Mouse (Mus musculus): Measurements from ENCODE around the gene Gpc3. TPM values are rescaled to one million over a fixed set of nuclear protein-coding genes. Genes with fewer than 3 reads are reported as not detected.
A peak's percentile ranks its signal among the peaks of the same experiment; 100 is the strongest.

The Gpc3 gene
- polyA plus RNA-seq, 1 experiment from 2014 or later: 560 TPM

DNA sequence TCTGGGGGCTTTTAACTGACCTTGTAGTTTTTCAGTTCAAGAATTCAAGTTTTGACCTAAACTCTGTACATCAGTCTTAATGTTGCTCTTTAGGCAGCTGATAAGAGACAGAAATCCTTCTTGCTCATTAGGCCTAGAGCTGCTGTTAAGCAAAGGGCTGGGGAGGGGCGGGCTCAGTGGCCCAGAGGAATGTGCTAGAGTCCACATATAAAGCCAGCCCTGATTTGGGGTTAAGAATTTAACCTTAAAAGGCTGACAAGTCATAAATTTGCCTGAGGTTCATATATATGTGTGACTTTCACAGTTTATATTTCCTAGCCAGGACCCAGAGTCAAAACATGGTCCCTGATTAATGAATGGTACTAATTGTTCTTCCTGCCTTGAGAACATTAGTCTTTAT, 14.5 kb downstream of the Gpc3 start:
- no peak for ATAC-seq (ENCODE audit: insufficient read depth, low FRiP score)
- Histone ChIP-seq H3K9ac (ENCODE audit: low read length) (no peak overlapping the region), H3K9me3 (replicated peaks; ENCODE audit: control insufficient read depth, low read length) (no peaks in the 10 kb centered on the region), H3K4me2 (ENCODE audit: low read depth, low read length) (no peak overlapping the region), H3K27ac (ENCODE audit: low read length) (no peak overlapping the region), H3K36me3 (ENCODE audit: control insufficient read depth, insufficient read depth, low read length) (no peaks in the 10 kb centered on the region; the same call in 1 of the 2 replicates), H3K4me3 (replicated peaks; ENCODE audit: low read length) (no peak overlapping the region), H3K4me1 (ENCODE audit: control insufficient read depth, insufficient read depth, low read length) (no peaks in the 10 kb centered on the region), H3K27me3 (ENCODE audit: control insufficient read depth, insufficient read depth, low read length) (no peaks in the 10 kb centered on the region)
- WGBS: 38% methylated on average over 1 of the region's 1 CpGs

DNA sequence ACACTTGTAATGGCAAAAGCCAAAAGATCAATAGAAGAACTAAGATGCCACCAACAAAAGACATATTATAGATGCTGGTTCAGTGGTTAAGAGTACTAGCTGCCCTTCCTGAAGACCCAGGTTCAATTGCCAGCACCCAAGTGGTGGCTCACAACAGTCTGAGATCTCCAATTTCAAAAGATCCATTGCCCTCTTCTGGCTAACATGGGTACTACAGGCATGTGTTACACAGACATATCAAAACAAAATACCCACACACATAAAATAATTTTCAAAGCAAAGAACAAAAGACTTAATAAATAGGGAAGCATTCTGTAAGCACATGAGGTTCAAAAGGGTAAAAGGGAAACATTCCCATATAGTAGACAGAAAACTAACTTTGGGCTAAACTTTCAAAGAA, 26.1 kb downstream of the Gpc3 start:
- H3K27ac ChIP-seq (ENCODE audit: low read length): no peak overlapping the region
- no peaks in the 10 kb centered on the region for H3K36me3 ChIP-seq (ENCODE audit: control insufficient read depth, insufficient read depth, low read length)
- H3K9ac ChIP-seq (ENCODE audit: low read length): no peak overlapping the region
- no peak overlapping the region for H3K4me3 ChIP-seq (replicated peaks; ENCODE audit: low read length)
- H3K4me1 ChIP-seq (ENCODE audit: control insufficient read depth, insufficient read depth, low read length): no peaks in the 10 kb centered on the region
- H3K27me3 ChIP-seq (ENCODE audit: control insufficient read depth, insufficient read depth, low read length): no peaks in the 10 kb centered on the region
- no peak for ATAC-seq (ENCODE audit: insufficient read depth, low FRiP score)
- no peak overlapping the region for H3K4me2 ChIP-seq (ENCODE audit: low read depth, low read length)
- H3K9me3 ChIP-seq (replicated peaks; ENCODE audit: control insufficient read depth, low read length): no peaks in the 10 kb centered on the region

DNA sequence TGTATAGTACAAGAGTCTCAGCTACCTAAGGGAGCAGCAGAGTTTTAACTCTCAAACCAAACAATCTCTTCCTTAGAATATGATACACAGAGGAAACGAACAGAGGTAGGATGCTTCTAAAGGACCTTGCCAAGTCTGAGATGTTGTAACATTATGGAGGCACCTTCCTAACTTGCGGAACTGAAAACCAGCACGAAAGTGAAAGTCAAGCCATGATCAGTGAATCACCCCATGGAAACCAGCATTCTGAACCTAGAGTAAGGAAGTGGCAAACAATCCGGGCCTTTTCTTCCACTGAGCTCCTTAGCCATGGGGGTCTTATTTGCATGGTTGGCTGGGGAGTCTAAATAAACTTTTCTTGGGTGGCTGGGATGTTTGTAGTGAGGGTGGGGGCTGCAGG, 53.8 kb downstream of the Gpc3 start:
- H3K27me3 ChIP-seq (ENCODE audit: control insufficient read depth, insufficient read depth, low read length): no peaks in the 10 kb centered on the region; the same call in 1 of the 2 replicates
- H3K4me3 ChIP-seq (replicated peaks; ENCODE audit: low read length): no peak overlapping the region
- H3K27ac ChIP-seq (ENCODE audit: low read length): no peak overlapping the region
- no peaks in the 10 kb centered on the region for H3K36me3 ChIP-seq (ENCODE audit: control insufficient read depth, insufficient read depth, low read length)
- H3K4me2 ChIP-seq (ENCODE audit: low read depth, low read length): no peak overlapping the region
- H3K9ac ChIP-seq (ENCODE audit: low read length): no peak overlapping the region
- no peaks in the 10 kb centered on the region for H3K4me1 ChIP-seq (ENCODE audit: control insufficient read depth, insufficient read depth, low read length)
- WGBS: 78% methylated on average over 4 of the region's 4 CpGs
- no peaks in the 10 kb centered on the region for H3K9me3 ChIP-seq (replicated peaks; ENCODE audit: control insufficient read depth, low read length)
- no peak for ATAC-seq (ENCODE audit: insufficient read depth, low FRiP score)

DNA sequence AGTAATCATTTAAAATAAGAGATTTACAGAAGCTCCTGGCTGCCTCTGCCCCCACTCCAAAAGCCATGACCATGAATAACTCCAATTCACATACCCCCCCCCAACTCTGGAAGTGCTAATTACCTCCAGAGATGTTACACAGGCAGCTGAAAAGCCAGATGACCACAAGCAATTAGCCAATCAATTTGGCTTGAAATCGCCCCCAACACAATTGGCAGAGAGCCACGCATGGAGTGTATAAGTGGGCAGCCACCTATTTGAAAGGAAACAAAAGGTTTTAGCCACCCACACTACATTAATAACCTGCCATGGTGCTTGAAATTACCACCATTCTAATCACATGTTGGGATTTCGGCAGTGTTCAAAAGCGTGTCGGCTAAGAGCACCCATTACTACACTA, 55.2 kb downstream of the Gpc3 start:
- H3K27ac ChIP-seq (ENCODE audit: low read length): no peak overlapping the region

DNA sequence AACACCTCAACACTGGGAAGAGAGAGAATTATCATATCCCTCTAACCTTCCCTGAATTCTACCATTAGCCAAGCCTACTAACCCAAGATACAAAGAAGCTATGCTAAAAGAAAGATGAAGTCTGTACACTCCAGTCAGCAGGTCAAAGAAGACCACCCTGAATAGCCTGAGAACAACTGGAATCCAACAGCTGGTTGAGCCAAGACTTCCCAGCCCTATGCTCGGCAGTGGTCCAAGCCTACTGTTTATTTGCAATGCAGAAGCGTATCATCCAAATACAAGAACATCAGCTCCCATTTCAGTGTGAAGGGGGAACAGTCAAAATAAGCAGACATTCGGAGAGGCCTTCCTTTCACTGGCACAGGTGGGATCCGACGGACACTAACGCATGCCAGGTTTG, 56.3 kb downstream of the Gpc3 start:
- H3K4me1 ChIP-seq (ENCODE audit: control insufficient read depth, insufficient read depth, low read length): no peaks in the 10 kb centered on the region
- 49% methylated on average over 6 of the region's 6 CpGs for WGBS
- no peak overlapping the region for H3K4me2 ChIP-seq (ENCODE audit: low read depth, low read length)
- no peaks in the 10 kb centered on the region for H3K9me3 ChIP-seq (replicated peaks; ENCODE audit: control insufficient read depth, low read length)
- H3K9ac ChIP-seq (ENCODE audit: low read length): no peak overlapping the region
- no peak overlapping the region for H3K4me3 ChIP-seq (replicated peaks; ENCODE audit: low read length)
- no peak for ATAC-seq (ENCODE audit: insufficient read depth, low FRiP score)
- H3K36me3 ChIP-seq (ENCODE audit: control insufficient read depth, insufficient read depth, low read length): no peaks in the 10 kb centered on the region
- peak overlapping the region; percentile 33 for H3K27ac ChIP-seq (ENCODE audit: low read length)
- H3K27me3 ChIP-seq (ENCODE audit: control insufficient read depth, insufficient read depth, low read length): no peaks in the 10 kb centered on the region; the same call in 1 of the 2 replicates

More for the DNA sequence above, 55.2 kb downstream of the Gpc3 start:
- 89% methylated on average over 5 of the region's 5 CpGs for WGBS
- no peak overlapping the region for H3K4me2 ChIP-seq (ENCODE audit: low read depth, low read length)
- no peaks in the 10 kb centered on the region for H3K36me3 ChIP-seq (ENCODE audit: control insufficient read depth, insufficient read depth, low read length)
- H3K9me3 ChIP-seq (replicated peaks; ENCODE audit: control insufficient read depth, low read length): no peaks in the 10 kb centered on the region
- no peak overlapping the region for H3K4me3 ChIP-seq (replicated peaks; ENCODE audit: low read length)
- H3K4me1 ChIP-seq (ENCODE audit: control insufficient read depth, insufficient read depth, low read length): no peaks in the 10 kb centered on the region
- H3K9ac ChIP-seq (ENCODE audit: low read length): no peak overlapping the region
- ATAC-seq (ENCODE audit: insufficient read depth, low FRiP score): no peak
- no peaks in the 10 kb centered on the region; the same call in 1 of the 2 replicates for H3K27me3 ChIP-seq (ENCODE audit: control insufficient read depth, insufficient read depth, low read length)

DNA sequence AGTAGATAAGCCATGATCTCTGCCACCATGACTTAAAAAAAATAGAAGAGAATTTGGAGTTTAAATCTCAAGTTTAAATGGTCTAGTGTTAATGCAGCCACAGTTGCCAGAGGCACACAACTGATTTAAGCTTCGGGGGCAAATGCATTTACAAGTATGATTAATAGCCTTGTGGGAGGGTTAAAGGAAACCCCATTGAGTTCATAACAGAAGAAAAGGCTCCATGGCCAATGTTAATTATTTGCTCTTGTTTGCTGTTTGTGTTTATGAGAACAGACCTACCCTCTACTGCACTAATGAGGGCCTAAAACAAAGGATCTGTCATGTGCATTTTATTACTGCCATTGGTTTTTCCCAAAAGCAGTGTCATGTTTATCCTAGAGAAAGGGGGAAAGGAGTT, 62.5 kb downstream of the Gpc3 start:
- no peak for ATAC-seq (ENCODE audit: insufficient read depth, low FRiP score)
- no peaks in the 10 kb centered on the region for H3K36me3 ChIP-seq (ENCODE audit: control insufficient read depth, insufficient read depth, low read length)
- H3K4me3 ChIP-seq (replicated peaks; ENCODE audit: low read length): no peak overlapping the region
- H3K9ac ChIP-seq (ENCODE audit: low read length): no peak overlapping the region
- no peaks in the 10 kb centered on the region for H3K4me1 ChIP-seq (ENCODE audit: control insufficient read depth, insufficient read depth, low read length)
- WGBS: 46% methylated on average over 1 of the region's 1 CpGs
- no peaks in the 10 kb centered on the region for H3K9me3 ChIP-seq (replicated peaks; ENCODE audit: control insufficient read depth, low read length)
- no peaks in the 10 kb centered on the region; the same call in 1 of the 2 replicates for H3K27me3 ChIP-seq (ENCODE audit: control insufficient read depth, insufficient read depth, low read length)
- H3K27ac ChIP-seq (ENCODE audit: low read length): no peak overlapping the region
- H3K4me2 ChIP-seq (ENCODE audit: low read depth, low read length): no peak overlapping the region

DNA sequence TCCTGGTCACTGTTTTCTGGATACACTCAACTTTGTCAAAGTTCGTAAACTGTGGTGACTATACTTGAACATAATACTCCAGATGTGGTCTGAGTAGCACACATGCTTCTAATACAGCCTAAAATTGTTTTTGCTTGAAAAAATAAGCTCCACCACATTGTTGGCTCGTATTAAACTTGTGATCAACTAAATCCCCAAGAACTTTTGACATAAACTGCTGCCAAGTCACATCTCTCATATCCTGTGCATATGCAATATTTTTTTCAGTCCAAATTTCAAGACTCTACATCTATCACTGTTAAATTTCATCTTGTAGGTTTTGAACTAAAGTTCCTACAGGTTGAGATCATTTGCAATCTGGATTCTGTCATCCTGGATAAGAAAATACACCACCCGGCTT, 69.1 kb downstream of the Gpc3 start:
- ATAC-seq (ENCODE audit: insufficient read depth, low FRiP score): no peak
- no peak overlapping the region for H3K9ac ChIP-seq (ENCODE audit: low read length)
- 49% methylated on average over 3 of the region's 3 CpGs for WGBS
- no peaks in the 10 kb centered on the region for H3K27me3 ChIP-seq (ENCODE audit: control insufficient read depth, insufficient read depth, low read length)
- no peak overlapping the region for H3K4me3 ChIP-seq (replicated peaks; ENCODE audit: low read length)
- H3K9me3 ChIP-seq (replicated peaks; ENCODE audit: control insufficient read depth, low read length): no peaks in the 10 kb centered on the region
- no peaks in the 10 kb centered on the region for H3K4me1 ChIP-seq (ENCODE audit: control insufficient read depth, insufficient read depth, low read length)
- peak overlapping the region; percentile 44 for H3K27ac ChIP-seq (ENCODE audit: low read length)
- no peaks in the 10 kb centered on the region for H3K36me3 ChIP-seq (ENCODE audit: control insufficient read depth, insufficient read depth, low read length)
- H3K4me2 ChIP-seq (ENCODE audit: low read depth, low read length): no peak overlapping the region

DNA sequence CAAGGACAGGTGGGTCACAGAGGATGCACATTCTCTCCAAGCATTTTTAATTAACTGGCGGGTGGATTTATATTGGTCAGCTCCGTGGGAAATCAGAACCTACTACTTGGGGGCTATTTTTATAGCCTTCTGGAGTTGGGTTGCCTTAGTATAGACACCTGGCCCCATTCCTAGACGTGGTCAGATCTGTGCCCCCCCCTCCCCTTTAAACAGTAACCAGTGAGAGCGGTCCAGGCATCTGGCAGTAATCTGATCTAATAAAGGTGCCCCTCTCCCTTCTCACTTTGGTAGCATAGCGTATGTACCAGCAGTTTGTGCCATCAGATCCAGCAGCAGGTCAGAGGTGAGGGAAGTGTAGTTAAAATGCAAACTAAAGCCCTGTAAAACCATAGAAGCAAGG, 76.5 kb downstream of the Gpc3 start:
- H3K4me3 ChIP-seq (replicated peaks; ENCODE audit: low read length): no peak overlapping the region
- H3K36me3 ChIP-seq (ENCODE audit: control insufficient read depth, insufficient read depth, low read length): no peaks in the 10 kb centered on the region
- no peak overlapping the region for H3K4me2 ChIP-seq (ENCODE audit: low read depth, low read length)
- ATAC-seq (ENCODE audit: insufficient read depth, low FRiP score): no peak
- no peaks in the 10 kb centered on the region; the same call in 1 of the 2 replicates for H3K27me3 ChIP-seq (ENCODE audit: control insufficient read depth, insufficient read depth, low read length)
- H3K27ac ChIP-seq (ENCODE audit: low read length): no peak overlapping the region
- WGBS: 64% methylated on average over 5 of the region's 5 CpGs
- H3K9me3 ChIP-seq (replicated peaks; ENCODE audit: control insufficient read depth, low read length): no peaks in the 10 kb centered on the region
- no peak overlapping the region for H3K9ac ChIP-seq (ENCODE audit: low read length)
- no peaks in the 10 kb centered on the region for H3K4me1 ChIP-seq (ENCODE audit: control insufficient read depth, insufficient read depth, low read length)

DNA sequence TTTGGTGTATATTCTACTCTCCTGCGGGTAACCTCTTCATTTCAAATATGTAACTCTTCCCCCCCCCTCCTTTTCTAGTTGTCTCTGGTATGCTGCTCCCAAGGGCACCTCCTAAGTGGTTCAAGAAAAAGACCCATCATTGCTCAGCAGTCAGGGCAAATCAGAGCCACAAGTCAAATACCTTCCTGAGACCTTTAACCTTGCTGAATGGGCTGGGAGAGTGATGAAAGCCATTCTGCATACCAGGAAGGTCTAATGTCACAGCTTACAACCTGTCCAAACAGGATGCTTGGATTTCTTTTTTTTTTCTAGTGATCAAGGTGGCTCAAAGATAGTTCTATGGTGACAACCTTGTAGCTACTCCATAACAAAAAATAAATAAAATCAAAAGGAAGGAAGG, 80.0 kb downstream of the Gpc3 start:
- no peaks in the 10 kb centered on the region; the same call in 1 of the 2 replicates for H3K27me3 ChIP-seq (ENCODE audit: control insufficient read depth, insufficient read depth, low read length)
- H3K9me3 ChIP-seq (replicated peaks; ENCODE audit: control insufficient read depth, low read length): no peaks in the 10 kb centered on the region
- no peak for ATAC-seq (ENCODE audit: insufficient read depth, low FRiP score)
- no peak overlapping the region for H3K27ac ChIP-seq (ENCODE audit: low read length)
- no peak overlapping the region for H3K9ac ChIP-seq (ENCODE audit: low read length)
- H3K4me1 ChIP-seq (ENCODE audit: control insufficient read depth, insufficient read depth, low read length): no peaks in the 10 kb centered on the region
- no peaks in the 10 kb centered on the region for H3K36me3 ChIP-seq (ENCODE audit: control insufficient read depth, insufficient read depth, low read length)
- H3K4me3 ChIP-seq (replicated peaks; ENCODE audit: low read length): no peak overlapping the region
- H3K4me2 ChIP-seq (ENCODE audit: low read depth, low read length): no peak overlapping the region
- 41% methylated on average over 1 of the region's 1 CpGs for WGBS

DNA sequence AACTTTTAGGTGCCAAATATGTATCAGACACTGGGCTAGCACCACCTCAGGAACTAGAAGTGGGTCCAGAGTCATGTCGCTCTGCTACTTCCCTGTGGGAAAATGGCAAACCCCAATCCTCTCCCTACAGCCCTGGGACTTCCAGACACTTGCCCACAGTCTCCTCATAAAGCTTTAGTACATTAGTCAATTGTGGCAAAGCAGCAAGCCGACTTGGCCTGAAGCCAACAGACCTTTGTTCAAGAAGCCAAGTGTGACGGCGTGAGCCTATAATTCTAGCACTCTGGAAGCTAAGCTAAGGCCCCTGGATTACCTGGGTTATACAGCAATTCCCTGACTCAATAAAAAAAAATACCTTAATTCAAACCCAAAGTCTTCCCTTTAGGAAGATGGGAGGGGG, 80.7 kb downstream of the Gpc3 start:
- WGBS: 50% methylated on average over 4 of the region's 4 CpGs
- no peak overlapping the region for H3K27ac ChIP-seq (ENCODE audit: low read length)
- no peaks in the 10 kb centered on the region for H3K4me1 ChIP-seq (ENCODE audit: control insufficient read depth, insufficient read depth, low read length)
- no peaks in the 10 kb centered on the region; the same call in 1 of the 2 replicates for H3K27me3 ChIP-seq (ENCODE audit: control insufficient read depth, insufficient read depth, low read length)
- no peaks in the 10 kb centered on the region for H3K9me3 ChIP-seq (replicated peaks; ENCODE audit: control insufficient read depth, low read length)
- H3K9ac ChIP-seq (ENCODE audit: low read length): no peak overlapping the region
- H3K4me3 ChIP-seq (replicated peaks; ENCODE audit: low read length): no peak overlapping the region
- no peaks in the 10 kb centered on the region for H3K36me3 ChIP-seq (ENCODE audit: control insufficient read depth, insufficient read depth, low read length)
- no peak overlapping the region for H3K4me2 ChIP-seq (ENCODE audit: low read depth, low read length)
- no peak for ATAC-seq (ENCODE audit: insufficient read depth, low FRiP score)

All from stomach, embryonic 16.5 days (tissue).